Mouse (Mus musculus): Measurements from ENCODE around the gene Coro1a.

- TF ChIP-seq POLR2A (IDR thresholded peaks at IDR 0.05; ENCODE audit: borderline replicate concordance, low read depth, low read length) (no peak), CTCF (IDR thresholded peaks at IDR 0.05; ENCODE audit: low read depth, low read length) (no peak)
Observed at GRCm38 (mm10) chr7:126736122-126736521, 28.5 kb upstream of the Coro1a start.
